Mouse (Mus musculus) layer of hippocampus, adult 11-12 months (tissue): ENCODE measurements around the gene Chn2.

Experiments used
- DNase-seq: peaks from one replicate; pipeline ENCODE4 v3.0.0; 2022; ENCODE audit warnings: low spot score

Chn2 gene

DNA sequence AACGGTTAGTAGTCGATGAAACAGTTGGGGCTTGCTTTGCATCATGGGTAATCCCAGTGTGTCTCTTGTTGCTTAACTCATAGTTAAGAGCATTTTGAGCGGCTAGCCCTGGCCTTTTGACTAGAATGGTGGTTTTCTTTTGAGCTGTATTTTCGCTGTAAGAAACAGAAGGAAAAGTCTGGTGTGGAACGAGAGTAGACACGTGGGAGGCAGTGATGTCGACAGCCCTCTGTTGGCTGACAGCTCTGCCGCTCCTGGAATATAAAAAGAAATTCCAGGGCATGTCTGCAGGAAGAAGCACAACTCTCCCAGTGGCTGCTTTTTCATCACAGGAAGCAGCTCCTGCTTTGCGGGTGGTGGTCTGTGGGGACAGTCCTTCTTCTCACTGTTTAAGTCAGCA, 202.9 kb downstream of the Chn2 start:
- DNase-seq, result peak; percentile 36

DNA sequence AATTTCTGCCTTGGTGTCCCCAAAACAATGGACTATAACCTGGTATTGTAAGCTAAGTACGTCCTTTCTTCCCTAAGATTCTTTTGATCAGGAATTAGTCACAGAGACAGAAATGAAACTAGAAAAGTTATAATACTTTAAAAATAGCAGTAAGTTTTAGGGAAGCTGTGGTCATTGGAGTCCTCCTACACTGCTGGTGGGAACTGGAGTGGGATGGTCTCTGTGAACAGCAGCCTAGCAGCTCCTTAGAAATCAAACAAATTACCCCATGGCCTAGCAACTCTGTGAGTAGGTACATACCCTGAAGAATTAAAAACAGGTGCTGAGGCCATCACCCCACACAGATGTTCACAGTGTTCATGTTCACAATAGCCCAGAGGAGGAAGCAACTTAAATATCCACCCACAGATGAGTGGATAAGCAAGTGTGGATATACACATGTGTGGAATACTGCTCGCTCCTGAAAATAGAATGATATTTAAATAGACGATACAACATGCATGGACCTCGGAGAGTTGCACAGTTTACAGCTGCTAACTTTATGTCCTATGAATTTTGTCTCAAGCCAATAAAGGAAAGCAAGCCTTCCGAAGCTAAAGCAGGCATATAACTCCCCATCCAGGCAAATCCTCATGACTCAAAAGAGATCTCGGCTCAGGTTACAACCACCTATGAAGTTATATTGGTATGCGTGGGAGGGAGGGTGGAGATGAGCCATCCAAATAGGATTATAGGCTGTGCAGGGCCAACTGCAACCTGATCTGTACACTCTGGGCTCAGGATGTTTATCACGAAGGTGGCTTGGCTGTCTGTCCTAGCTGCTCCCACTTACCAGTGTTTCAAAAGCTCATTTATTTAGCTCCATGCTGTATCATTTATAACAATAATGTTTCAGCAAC, 209.2 kb downstream of the Chn2 start:
- no peak for DNase-seq

DNA sequence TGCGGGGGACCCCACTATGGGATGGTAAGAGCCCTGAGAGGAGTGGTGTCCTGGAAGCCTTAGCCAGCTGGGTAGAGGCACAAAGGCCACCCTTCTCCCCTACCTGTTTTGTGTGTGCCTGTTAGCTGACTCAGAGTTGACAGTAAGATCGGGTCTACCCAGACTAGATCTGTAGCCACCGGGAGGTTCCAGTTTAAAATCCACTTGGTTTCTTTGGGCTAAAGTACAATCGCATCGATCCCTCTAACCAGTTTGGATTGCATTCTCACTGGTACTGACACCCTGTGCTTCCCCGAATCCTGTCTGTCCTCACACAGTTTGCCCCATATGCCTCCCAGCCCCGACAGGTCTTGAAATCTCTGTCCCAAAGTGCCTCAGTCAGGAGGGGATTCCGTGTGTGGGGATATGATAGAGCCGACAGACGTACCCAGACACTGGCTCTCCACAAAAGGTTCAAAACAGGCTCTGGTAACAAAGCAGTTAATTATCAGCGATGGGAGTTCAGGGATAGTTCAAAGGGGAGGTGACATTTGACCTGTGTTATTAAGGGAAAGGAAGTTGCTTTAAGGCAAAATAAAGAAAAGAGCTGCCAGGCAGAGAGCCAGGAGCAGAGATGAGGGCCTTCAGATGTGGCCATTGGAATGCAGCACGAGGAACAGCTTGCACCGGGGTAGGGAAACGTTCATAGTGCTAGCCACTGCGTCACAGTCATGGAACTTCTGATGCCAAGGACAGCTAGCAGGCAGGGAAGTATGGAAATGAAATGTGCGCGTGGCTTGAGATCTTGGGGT, 212.2 kb downstream of the Chn2 start:
- DNase-seq, result no peak

DNA sequence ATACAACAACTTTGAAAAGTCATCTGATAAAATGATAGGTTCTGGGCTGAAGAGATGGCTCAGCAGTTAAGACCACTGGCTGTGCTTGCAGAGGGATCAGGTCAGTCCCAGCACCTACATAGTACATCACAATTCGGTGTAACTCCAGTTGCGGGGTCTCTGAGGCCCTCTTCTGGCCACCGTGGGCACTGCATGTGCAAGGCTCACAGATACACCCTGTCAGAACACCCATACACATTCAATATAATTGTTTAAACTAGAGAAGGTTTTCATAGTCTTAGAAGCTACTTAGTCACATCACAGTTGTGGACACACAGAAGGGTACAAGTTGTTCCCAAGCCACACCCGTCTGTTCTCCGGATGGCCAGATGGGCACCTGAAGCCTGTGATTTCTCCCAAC, 213.9 kb downstream of the Chn2 start:
- no peak for DNase-seq

DNA sequence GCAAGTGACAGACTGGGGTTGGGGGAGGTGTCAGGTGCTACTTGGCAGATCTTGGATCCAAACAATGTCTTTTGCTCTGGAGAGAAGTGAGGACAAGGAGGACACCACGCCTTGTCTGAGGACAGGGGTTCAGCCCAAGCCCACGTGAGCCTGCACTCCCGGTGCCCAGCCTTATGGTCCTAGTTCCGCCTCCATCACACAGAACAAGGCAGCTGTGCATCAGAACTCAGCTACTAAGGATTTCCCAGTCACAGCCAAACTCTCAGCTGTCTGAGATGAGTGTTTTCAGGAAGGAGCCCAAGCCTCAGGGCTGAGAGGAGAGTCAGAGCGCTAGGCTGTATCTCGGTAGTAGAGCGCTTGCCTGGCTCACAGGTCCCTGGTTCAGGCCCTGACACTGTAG, 214.5 kb downstream of the Chn2 start:
- DNase-seq, result no peak

DNA sequence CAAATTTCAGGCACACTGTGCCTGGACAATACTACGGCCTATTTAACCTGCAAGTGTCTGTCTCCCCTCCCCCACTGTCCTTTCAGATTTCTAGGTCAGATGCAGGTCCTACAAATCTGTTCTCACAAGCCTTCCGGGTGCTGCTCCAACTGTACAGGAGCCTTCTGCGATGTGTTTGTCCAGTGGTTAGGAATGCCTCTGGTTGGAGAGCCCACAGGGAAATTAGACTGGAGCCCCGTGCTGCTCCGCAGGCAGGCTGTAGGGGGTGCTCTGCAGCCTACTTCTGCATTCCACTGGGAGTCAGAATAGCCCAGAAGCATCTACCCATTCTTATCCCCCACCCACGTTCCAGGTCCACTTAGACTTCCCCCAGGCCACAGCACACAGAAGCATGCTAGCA, 215.4 kb downstream of the Chn2 start:
- peak; percentile 47 for DNase-seq

DNA sequence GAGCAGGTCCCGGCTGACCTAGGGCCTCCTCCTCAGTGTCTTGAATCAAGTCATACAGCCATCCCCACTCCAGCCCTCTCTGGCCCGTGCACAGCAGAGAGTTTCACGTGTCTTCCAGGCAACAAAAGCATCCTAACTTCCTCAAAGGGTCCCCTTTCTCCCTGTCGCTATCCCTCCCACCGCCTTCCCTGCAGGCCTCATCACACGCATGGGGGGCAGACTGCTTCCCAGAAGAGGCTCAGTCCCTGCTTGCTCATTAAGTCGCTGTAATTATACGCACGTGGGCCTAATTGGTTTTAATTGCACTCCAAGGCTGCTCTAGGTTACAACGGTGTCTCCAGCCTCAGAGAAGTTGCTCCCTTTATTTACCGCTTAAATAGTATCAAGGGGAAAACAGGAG, 216.0 kb downstream of the Chn2 start:
- DNase-seq, result no peak

DNA sequence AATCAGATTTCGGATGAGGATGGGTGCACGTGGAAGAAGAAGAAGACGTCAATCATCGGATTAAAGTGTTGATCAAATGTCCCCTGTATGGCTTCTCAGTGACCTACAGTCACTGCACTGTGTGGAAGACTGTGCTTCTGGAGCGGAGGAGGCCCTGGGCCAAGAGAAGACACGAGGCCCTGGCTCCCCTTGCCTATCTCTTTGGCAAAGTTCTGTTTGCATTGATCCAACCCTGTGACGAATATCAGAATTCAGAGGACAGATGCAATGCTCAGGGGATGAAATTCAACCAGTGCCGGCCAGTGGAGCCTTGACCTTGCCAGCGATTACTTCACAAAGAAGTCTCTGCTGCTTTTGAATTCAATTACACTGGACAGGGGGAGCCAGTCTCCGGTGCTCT, 217.0 kb downstream of the Chn2 start:
- DNase-seq, result no peak

DNA sequence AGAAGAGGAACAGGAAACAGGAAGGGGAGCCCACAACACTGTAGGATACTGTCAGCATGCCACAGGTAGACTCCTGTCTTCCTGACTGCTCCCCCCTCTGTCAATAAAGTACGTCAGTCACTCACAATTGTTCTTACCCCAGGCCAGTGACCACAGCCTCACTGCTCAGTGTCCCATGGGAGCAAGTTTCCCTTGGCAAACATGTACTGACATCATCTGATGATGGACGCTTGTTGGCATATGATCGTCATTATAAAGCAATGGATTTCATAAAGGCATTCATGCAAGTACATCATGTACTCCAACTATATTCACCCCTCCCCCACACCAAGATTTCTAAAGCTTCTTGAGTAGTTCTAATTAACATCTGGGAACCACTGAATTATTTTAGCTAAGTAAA, 218.2 kb downstream of the Chn2 start:
- DNase-seq, result no peak

DNA sequence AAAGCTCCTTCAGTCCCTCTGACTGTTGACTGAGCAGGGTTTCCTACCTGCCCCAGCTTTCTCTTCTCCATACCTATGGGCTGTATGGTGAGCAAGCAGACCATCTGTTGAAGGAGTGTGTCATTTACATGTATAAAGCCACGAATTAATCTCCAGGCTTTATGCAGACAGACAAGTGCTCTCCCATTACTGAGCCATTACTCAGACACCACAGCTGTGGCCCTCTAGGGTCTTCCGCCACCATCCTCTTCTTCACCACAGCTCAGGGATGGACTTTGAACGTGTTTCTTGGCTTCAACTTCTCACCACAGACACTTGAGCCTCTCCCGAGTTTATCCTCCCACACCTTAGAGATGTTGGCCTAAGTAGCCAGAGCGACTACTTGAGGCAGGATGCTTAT, 219.1 kb downstream of the Chn2 start:
- no peak for DNase-seq

DNA sequence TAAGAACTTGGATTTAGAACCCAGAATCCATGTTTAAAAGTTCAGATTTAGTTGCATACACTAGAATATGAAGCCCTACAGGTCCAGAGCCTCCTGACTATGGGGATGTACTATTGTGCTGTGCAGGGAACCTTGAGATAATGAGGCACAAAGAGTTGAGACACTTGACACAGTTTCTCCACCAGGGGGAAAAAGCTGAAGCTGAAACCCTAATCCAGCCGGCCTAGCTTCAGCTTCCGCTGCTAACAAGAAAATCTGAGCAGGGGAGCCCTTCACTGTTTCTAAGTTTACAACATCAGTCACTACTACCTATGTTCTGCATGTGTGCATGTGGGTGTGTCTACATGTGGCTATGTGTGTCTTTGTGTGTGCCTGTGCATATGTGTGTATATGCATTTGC, 223.4 kb downstream of the Chn2 start:
- no peak for DNase-seq

DNA sequence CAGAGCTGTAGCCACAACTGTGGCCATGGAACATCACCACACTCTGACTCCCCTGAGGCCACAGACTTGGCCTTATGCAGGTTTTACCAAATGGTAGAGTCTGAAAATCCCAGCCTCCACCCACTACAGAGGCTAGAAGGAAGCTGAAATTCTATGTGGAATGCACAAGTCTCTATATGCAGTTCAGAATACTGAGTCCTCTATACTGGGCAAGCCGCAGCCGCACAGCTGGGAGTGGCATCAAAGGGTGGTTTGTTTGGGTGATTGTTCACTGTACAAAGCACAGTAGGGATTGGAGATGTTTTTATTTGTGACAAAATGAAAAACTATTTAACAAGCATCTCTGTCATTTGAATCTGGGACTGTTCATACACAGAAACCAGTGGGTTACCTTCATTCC, 224.5 kb downstream of the Chn2 start:
- peak; percentile 38 for DNase-seq

DNA sequence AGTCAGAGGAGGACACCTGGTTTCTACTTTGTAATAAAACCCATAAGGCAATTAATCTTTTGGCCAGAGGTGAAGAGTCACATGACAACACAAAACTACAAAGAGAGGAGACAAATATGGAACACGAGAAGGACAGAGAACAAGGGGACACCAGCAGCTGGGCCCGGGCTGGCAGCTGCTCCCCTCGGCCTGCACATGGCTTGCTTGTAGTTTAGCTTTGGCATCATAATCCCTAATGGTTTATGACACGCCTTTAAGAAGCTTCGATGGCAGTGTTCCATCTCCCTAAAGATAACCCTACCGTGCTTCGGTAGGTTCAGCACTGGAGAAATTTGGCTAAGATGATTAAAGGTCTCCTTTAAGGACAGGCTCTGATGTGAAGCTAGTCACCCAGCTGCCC, 225.2 kb downstream of the Chn2 start:
- DNase-seq, result no peak

DNA sequence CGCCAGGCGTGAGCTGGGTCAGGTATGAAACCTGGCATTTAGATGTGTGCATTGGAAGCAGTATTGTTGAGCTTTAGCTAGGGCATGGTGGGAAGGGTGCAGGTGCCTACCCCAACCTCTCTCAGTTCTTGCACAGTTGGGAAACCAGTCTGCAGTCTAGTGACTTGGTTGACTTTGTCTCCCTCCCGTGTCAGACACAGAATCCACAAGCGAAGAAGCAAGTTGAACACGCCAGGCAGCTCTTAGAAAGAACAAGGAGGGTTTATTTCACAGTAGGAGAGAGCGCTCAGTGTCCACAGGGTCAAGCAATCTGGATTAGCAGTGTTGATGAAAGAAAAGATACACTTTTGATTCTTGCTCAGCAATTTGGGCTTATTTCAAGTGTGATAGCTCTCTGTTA, 226.0 kb downstream of the Chn2 start:
- no peak for DNase-seq

DNA sequence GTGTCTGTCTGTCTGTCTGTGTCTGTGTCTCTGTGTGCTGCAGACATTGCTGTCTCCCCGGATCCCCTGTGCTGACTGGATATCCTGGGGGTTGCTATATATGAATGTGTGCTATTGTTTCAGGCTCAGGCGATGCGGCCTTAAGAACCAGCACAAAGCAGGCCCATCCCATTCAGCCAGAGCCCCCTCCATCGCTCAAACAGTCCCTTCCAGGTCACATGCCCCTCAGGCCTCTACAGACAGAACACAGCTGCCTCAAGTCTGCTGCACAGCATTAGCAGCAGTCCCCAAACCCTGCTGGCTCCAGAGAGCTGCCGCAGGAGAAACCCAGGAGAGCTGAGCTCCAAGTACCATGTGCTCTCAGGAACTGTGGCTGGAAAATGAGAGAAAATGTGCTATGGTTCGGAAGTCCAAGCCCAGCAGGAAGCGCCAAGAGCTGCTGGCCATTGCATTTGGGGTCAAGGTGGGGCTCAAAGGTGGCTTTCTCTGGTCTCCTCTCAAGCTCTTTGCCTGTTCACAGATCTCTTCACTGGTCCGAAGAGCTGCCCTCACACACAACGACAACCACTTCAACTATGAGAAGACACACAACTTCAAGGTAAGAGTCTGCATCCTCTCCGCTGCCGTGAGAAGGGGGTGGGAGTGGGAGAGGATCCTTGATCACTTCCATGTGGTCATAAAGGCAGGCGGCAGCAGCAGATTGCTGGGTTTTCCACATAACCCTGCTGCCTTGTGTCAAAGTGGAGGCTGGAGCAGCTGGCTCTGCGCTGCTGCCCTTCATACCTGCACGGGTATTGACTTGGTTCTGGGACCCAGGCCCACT, 233.4 kb downstream of the Chn2 start:
- DNase-seq, result peak; percentile 50

DNA sequence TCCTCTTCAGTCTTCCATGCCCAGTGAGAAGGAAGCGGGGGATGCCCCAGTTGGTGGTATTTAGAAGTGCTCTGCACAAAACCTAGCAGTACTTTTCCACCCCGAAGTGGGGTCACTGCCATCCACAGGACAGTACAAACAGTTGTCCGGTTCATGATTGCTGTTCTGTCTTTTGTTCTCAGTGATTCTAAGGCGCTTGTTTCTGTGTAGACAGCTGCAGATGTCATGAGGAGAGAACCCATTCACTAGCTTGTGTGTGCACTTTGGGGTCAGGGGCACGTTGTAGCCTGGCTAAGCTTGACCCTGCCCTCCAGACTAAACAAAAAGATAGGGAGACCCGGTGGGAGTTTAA, 234.0 kb downstream of the Chn2 start:
- DNase-seq, result peak; percentile 37

DNA sequence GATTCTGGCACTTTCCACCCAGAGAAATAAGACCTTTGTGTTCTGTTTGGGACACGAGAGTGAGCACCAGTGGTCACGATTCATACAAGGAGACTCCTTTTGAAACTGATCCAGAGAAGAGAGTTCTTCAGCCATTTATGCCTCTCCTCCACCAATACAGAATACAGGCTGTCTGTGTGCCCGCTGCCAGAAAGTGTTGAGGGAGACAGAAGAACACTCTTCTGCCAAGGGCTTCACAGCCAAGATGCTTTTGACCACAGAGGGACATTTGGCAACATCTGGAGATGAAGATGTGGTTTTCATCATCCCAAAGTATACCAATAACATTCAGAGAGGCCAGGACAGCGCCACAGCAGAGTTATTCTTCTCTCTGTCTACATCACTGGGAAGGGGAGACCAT, 237.9 kb downstream of the Chn2 start:
- DNase-seq, result no peak

DNA sequence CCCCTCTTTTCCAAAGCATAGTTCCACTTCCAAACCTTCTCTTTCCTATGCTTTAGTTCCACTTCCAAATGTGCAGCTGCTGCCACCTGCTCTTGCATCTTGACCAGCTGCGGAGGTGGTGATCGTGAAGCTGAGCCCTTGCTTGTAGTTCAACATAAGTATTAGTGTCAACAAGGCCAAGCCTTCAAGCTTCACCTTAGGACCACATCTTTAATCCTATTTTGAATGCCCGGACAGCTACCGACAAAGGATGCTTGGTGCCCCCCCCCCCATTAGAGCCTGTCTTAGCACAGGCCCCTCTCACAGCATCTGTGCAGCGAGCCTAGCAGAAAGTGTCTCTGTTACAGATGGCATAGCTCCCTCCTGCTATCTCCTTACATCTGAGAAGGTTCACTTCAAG, 238.5 kb downstream of the Chn2 start:
- DNase-seq, result no peak

DNA sequence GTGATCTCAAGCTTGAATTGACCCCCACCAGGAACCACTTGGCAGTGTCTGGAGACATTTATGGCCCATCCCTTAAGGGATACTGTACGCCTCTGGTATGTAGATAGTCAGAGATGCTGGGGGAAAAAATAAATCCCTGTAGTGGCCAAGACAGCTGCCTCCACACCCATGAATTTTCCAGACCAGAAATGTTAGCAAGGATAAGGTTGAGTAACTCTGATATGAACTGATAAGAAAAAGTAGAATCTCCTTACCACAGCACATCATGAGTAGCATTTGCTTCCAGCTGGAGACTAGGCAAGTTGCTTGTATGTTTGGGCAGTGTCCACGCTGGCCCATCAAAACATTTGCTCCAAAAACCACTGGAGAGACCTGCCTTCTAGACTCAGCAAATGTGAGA, 239.3 kb downstream of the Chn2 start:
- DNase-seq, result no peak

DNA sequence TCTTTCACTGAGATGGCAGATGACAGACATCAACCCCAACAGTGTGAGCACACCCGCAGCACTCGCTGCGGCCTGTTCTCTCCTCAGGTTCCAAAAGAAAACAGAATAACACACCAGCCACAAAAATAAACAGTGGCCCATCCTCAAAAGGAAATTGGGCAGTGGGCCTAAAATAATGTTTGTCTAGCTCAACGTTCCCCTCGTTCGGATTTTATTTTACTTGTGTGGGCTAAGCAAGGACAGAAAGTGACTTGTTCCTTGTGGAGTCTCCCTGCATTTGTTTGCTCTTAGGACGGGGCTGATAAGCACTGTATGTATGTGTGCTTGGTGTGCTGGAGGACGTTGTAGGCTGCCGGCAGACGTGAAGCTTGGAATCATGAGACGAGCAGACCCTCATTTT, 240.0 kb downstream of the Chn2 start:
- DNase-seq, result no peak

DNA sequence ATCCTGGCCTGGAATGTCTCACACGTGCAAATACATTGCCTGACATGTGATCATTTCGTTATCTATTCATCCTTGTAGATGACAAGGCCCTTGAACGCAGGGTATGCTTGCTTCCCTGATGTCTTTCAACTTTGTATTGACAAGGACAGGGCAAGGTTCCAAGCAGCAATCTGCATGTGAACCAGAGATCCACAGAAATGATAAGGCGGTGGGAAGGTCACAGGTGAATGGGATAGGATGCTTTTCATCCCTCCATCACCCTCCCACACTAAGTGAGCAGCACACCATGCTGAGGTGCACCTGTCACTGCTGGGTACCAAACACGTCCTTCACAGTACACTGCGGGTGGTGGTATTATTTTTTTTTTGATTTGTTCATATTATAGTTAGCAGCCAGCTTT, 240.9 kb downstream of the Chn2 start:
- DNase-seq, result no peak

DNA sequence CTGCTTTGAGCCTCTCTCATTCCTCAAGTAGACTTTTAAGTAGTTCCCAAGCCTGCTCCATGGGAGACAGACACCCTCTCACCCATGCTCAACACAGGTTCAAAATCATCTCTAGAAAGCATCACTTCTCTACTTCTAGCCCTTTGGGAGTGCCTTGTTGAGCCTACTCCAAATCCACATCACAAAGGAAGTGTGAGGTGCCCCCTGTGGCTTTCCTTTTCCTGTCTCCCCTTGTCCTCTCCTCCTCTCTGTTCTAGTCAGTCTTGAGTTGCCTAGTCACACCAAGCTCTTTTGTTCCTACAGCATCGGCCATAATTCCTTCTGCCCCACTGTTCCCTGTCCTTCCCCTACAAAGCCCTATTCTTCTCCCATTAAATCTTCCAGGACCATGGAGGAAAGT, 243.9 kb downstream of the Chn2 start:
- no peak for DNase-seq
